Mouse (Mus musculus): ENCODE measurements around the gene Olfr272. TPM values are rescaled to one million over a fixed set of nuclear protein-coding genes. Genes with fewer than 3 reads are reported as not detected.

Gene Olfr272
- not detected for polyA plus RNA-seq (2017; shearing (Covaris generic))

GRCm38 (mm10) chr4:52919078-52919477 lies at the start of gene Olfr272:
TSS of gene Olfr272 (minus strand) at chr4:52919178.

GRCm38 (mm10) chr4:52964247-52964646 lies 45.3 kb upstream of the Olfr272 start, which contains the start of gene Olfr270:
TSS of gene Olfr270 (plus strand) at chr4:52964547.

Other genes with a start within 250 kb of the Olfr272 start
- gene Olfr275, start 104.6 kb downstream of the Olfr272 start, polyA plus RNA-seq (2017; shearing (Covaris generic)): not detected
- gene Olfr273, start 59.9 kb downstream of the Olfr272 start, polyA plus RNA-seq (2017; shearing (Covaris generic)): 0.11 TPM
- not detected for gene Olfr270, start 45.4 kb upstream of the Olfr272 start, polyA plus RNA-seq (2017; shearing (Covaris generic))
- gene Nipsnap3a, start 70.1 kb upstream of the Olfr272 start, polyA plus RNA-seq (2017; shearing (Covaris generic)): not detected
- gene Nipsnap3b, start 92.7 kb upstream of the Olfr272 start, polyA plus RNA-seq (2017; shearing (Covaris generic)): 80.4 TPM
- gene Abca1, start 240.7 kb upstream of the Olfr272 start, polyA plus RNA-seq (2017; shearing (Covaris generic)): 6.8 TPM

Measured in CD4-positive, CD25-positive, alpha-beta regulatory T cell (primary cell).